In the genomic region with DNA sequence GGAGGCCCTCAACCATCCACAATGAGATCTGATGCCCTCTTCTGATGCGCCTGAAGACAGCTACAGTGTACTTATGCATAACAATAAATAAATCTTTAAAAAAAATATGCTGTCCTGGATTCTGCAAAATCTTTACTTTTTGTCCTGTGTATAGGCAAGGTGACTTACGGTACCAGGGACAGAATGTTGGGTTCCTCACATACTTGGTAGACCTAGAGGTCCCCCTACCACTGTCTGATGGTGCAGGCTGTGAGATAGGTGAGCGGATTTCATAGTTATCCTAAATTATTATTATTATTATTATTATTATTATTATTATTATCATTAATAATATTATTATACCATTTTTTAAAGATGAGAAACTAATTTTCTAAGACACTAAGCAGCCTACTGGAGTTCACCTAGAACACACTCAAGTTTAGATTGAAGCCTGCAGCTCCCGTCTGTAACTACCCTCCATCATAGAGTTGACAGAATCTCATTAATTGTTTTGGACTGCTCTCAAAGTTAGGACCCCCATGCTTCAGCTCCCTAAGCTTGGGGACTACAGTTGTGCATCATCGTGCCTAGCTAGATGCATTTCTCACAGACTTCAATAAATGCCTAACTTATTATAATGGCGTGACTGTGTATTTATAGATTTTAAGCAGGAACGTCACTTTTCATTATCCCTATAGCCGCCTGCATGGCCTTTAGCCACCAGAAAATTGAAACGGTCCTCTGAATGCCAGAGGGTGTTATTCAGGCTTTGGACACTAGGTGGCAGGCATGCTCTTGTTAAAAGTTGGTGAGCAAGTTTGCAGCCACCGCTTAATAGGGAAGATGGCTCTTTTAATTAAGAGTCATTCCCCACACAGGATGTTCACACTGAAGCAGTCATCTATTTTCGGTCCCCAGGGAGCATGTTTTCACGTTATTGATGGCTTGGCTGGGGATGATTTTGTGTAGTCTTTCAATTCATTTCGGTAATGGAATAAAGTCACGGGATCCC, we compare ENCODE assay signal across 9 mouse cellular contexts.
DNase-seq lines count a peak whose midpoint lies in the region; ATAC-seq lines count a peak whose summit lies in the region.
"Had no signal": no experiment of that assay in that cellular context is flagged by ENCODE, and none has a peak within 500 bp of the region (broad histone marks: within the 10 kb centered on the region; RNA-seq: fewer than 3 reads in every experiment).

No protein-coding gene starts in this region.

- H3K4me1 ChIP-seq in embryonic facial prominence, embryonic 10.5 days = no peaks in the 10 kb centered on the region
- H3K4me1 ChIP-seq in hindbrain, embryonic 12.5 days = no peaks in the 10 kb centered on the region
- no peaks in the 10 kb centered on the region for H3K4me1 ChIP-seq in midbrain, embryonic 14.5 days (ENCODE audit: control insufficient read depth, insufficient read depth, low read length)
- H3K4me1 ChIP-seq: lung, embryonic 15.5 days had no signal

- no peak overlapping the region for H3K27ac ChIP-seq in embryonic facial prominence, embryonic 10.5 days (replicated peaks)
- H3K27ac ChIP-seq in hindbrain, embryonic 12.5 days = no peak overlapping the region
- no peak overlapping the region for H3K27ac ChIP-seq in midbrain, embryonic 14.5 days (replicated peaks; ENCODE audit: low read depth, low read length)
- H3K27ac ChIP-seq: lung, embryonic 15.5 days had no signal

- no peak overlapping the region for H3K4me3 ChIP-seq in embryonic facial prominence, embryonic 10.5 days
- no peak overlapping the region for H3K4me3 ChIP-seq in hindbrain, embryonic 12.5 days
- H3K4me3 ChIP-seq in midbrain, embryonic 14.5 days (replicated peaks; ENCODE audit: low read depth, low read length) = no peak overlapping the region
- H3K4me3 ChIP-seq: lung, embryonic 15.5 days had no signal

- H3K36me3 ChIP-seq in embryonic facial prominence, embryonic 10.5 days (replicated peaks) = no peaks in the 10 kb centered on the region
- H3K36me3 ChIP-seq in hindbrain, embryonic 12.5 days = no peaks in the 10 kb centered on the region
- no peaks in the 10 kb centered on the region for H3K36me3 ChIP-seq in midbrain, embryonic 14.5 days (ENCODE audit: control insufficient read depth, insufficient read depth, low read length)
- H3K36me3 ChIP-seq: lung, embryonic 15.5 days had no signal

- H3K27me3 ChIP-seq in embryonic facial prominence, embryonic 10.5 days (replicated peaks; ENCODE audit: low read depth, poor library complexity, severe bottlenecking) = no peaks in the 10 kb centered on the region
- no peaks in the 10 kb centered on the region for H3K27me3 ChIP-seq in hindbrain, embryonic 12.5 days
- H3K27me3 ChIP-seq in midbrain, embryonic 14.5 days (ENCODE audit: control insufficient read depth, insufficient read depth, low read length) = no peaks in the 10 kb centered on the region
- H3K27me3 ChIP-seq: lung, embryonic 15.5 days had no signal

- WGBS in embryonic facial prominence, embryonic 10.5 days = 49% methylated on average over 14 of the region's 14 CpGs
- whole genome bisulfite sequencing in hindbrain, embryonic 12.5 days = 45% methylated on average over 14 of the region's 14 CpGs
- WGBS in midbrain, embryonic 14.5 days = 45% methylated on average over 14 of the region's 14 CpGs

- no peak overlapping the region for H3K4me2 ChIP-seq in hindbrain, embryonic 12.5 days (replicated peaks)
- no peak overlapping the region for H3K4me2 ChIP-seq in midbrain, embryonic 14.5 days (ENCODE audit: low read length)
- H3K4me2 ChIP-seq: lung, embryonic 15.5 days had no signal

- intact Hi-C loops in left cerebral cortex, postnatal 10 days (cut with DNase I) = no loop called here

- no peaks in the 10 kb centered on the region for H3K9me3 ChIP-seq in embryonic facial prominence, embryonic 10.5 days
- H3K9me3 ChIP-seq in hindbrain, embryonic 12.5 days (replicated peaks) = no peaks in the 10 kb centered on the region
- H3K9me3 ChIP-seq in midbrain, embryonic 14.5 days (ENCODE audit: control insufficient read depth, low read length) = no peaks in the 10 kb centered on the region
- H3K9me3 ChIP-seq: lung, embryonic 15.5 days had no signal

- DNase-seq in gastrocnemius, adult 18-20 months (ENCODE audit: low spot score) = peak; percentile 41
- no peak for DNase-seq in gastrocnemius, postnatal 25 days
- DNase-seq in adrenal gland, postnatal 14 days = peak; percentile 53
- DNase-seq in embryonic facial prominence, embryonic 10.5 days (ENCODE audit: low spot score) = peak; percentile 76
- peak; percentile 45 to 54 for DNase-seq in left cerebral cortex, postnatal 10 days (ENCODE audit: extremely low spot score in 1 of 2, low spot score in 2 of 2)
- DNase-seq in midbrain, embryonic 14.5 days = peak; percentile 92
- DNase-seq in spleen, postnatal 10 days (ENCODE audit: low spot score in 2 of 2) = peak; percentile 32 to 69

- peak; percentile 46; the same call in 1 of the 2 replicates for ATAC-seq in hindbrain, embryonic 12.5 days (ENCODE audit: low FRiP score)
- 0 out of 2 replicates have a peak, but pooled peaks have one; percentile 29 for ATAC-seq in midbrain, embryonic 14.5 days (ENCODE audit: low FRiP score, low TSS enrichment)

- no peak overlapping the region for H3K9ac ChIP-seq in hindbrain, embryonic 12.5 days
- no peak overlapping the region for H3K9ac ChIP-seq in midbrain, embryonic 14.5 days (replicated peaks; ENCODE audit: low read length)
- H3K9ac ChIP-seq: lung, embryonic 15.5 days had no signal
